Mouse (Mus musculus) heart, postnatal 0 days (tissue): ENCODE data around the gene Slpi.

Experiments used
- CTCF ChIP-seq: IDR thresholded peaks from 2 replicates; pipeline ENCODE4 v1.5.1; 2016; ENCODE audit warnings: antibody characterized with exemption, control low read depth, low read depth
- EP300 ChIP-seq: IDR thresholded peaks from 2 replicates; pipeline ENCODE4 v1.6.1; 2016; ENCODE audit warnings: antibody characterized with exemption, low read depth

- TF ChIP-seq CTCF: no peak
- no peak for TF ChIP-seq EP300
Measured at GRCm38 (mm10) chr2:164404082-164404990, 15.4 kb upstream of the Slpi start.
